Mouse (Mus musculus) kidney, postnatal 4 days (tissue): ENCODE data around the gene Dnmt3l.
A peak's percentile ranks its signal among the peaks of the same experiment; 100 is the strongest.
"Not testable (repeated sequence)": the region's sequence is repeated elsewhere in the genome, so short reads cannot be mapped to it uniquely, and the experiment has no call there.

ENCODE experiments used
- DNase-seq, 2 experiments: peaks; one replicate each; pipeline ENCODE4 v3.0.0; 2021; ENCODE audit warnings: mixed read lengths in 2 of 2

The Dnmt3l gene

GRCm38 (mm10) chr10:78086444-78087061, 44.8 kb downstream of the Dnmt3l start:
- DNase-seq, result no peak

DNA sequence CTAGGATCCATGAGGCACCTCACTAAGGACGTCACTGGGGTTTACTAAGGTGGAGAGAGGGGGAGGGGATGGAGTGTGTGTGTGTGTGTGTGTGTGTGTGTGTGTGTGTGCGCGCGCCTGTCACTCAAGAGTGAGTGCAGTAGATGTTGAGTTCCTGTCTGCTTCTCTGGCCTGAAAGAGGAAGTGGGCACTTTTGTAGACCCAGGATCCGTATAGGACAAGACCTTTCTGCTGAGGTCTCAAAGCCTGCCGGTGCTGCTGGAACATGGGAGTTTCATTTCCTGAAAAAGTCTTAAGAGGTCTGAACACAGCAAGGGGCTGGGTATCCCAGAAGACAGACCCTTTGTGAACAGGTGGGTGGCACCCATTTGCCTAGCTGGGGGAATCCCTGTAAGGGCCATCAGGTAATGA, 45.4 kb downstream of the Dnmt3l start:
- DNase-seq, result no peak

GRCm38 (mm10) chr10:78090246-78090645, 48.5 kb downstream of the Dnmt3l start:
- DNase-seq, result no peak

- DNase-seq, result no peak
Measured at GRCm38 (mm10) chr10:78090706-78091491, 49.2 kb downstream of the Dnmt3l start.

DNA sequence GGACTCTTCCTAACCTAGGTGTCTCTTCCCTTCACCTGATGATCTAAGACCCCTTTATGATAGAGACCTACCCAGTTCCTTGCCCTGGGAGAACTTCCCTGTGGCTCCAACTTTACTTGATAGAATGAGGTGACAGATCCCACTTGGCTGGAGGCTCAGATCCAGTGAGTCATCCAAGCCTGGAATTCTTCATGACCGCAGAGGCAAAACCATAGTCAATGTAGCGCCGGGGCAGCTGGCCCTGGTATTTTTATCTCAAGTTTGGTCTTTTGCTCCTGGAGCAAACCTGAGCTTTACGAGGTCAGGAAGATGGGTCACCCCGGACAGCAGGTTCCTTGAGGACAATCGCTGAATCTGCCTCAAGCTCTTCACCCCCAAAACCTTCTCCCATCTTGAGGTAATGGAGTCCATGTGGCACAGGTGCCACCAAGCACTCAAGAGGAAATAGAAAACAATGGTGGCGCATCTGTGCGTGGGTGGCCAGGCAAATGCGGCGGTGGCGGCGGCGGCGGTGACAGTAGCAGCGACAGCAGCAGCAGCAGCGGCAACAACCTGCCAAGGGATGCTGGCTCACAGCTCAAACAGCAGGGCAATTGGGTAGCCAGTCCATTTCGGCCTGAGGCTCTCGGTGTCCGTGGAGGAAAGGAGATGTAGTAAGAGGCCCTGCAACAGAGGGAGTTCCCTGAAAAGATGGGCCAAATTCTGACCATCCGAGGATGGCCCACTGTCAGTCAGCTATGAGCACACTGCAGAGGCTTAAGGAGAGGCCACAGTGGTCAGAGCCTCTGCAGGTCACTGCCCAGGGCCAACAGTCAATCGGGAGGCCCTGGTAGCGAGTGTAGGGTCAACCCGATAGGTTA, 50.3 kb downstream of the Dnmt3l start:
- no peak for DNase-seq

DNA sequence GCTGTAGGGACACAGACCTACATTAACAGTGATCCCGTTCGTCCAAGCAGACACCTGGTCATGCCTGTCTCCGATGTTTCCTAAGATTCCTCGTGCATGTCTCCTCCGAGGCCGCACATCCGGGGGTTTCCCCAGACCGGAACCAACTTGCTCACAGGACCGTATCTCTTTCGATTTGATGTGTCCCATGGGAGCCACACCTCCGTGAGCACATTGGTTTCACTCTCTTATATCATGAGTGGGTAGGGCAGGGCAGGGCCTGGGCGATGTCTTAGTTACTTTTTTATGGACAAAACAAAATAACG, 50.9 kb downstream of the Dnmt3l start:
- no peak for DNase-seq

GRCm38 (mm10) chr10:78095221-78095620, 53.5 kb downstream of the Dnmt3l start:
- DNase-seq, result peak in 1 of 2 experiments; percentile 38

GRCm38 (mm10) chr10:78095954-78096931, 54.5 kb downstream of the Dnmt3l start:
- peak in 1 of 2 experiments; percentile 35 for DNase-seq

DNA sequence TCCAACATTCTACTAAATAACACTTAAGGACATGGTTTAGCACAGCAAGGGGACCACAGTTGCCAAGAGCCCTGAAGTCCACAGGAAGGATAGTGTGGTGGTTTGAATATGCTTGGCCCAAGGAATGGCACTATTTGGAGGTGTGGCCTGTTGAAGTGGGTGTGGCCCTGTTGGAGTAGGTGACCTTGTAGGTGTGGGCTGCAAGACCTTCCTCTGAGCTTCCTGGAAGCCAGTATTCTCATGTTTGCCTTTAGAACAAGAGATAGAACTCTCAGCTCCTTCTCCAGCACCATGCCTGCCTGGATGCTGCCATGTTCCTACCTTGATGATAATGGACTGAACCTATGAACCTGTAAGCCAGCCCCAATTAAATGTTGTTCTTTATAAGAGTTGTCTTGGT, 58.1 kb downstream of the Dnmt3l start:
- DNase-seq, result not testable (repeated sequence)

DNA sequence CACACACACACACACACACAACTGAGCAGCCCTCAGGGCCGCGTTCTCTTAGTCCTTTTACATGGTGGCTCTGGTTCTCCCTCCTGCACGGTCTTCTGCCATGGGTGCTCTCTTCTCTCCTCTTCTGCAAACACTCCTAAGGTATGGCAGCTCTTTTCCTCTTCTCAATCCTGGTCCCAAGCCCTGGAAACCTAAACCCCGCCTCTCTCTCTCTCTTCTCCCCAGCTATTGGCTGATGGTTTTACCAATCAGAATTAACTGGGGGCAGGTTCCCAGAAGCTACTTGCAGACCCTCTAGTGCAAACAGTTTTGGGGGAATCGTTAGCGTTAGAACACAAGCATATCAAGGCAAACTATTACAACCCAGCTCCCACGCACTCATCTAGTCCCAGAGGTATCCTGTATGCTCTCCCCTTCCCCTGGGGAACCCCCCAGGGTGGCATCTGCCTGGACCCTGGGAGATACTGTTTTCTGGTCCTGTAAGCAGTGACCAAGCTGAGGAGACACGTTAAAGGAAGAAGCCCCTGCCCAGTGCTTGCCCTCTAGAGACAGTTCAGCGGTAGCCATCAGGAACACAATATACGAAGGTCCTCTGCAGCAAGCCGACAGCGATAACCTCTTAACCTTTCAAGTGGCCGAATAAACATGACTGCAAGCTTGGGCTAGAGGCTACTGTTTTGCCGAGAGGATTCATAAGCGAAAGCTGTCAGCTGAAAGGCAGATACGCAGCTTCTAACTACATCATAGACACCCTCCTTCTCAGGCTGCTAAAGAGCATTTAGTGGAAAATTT, 59.4 kb downstream of the Dnmt3l start:
- DNase-seq, result peak in 1 of 2 experiments; percentile 37

DNA sequence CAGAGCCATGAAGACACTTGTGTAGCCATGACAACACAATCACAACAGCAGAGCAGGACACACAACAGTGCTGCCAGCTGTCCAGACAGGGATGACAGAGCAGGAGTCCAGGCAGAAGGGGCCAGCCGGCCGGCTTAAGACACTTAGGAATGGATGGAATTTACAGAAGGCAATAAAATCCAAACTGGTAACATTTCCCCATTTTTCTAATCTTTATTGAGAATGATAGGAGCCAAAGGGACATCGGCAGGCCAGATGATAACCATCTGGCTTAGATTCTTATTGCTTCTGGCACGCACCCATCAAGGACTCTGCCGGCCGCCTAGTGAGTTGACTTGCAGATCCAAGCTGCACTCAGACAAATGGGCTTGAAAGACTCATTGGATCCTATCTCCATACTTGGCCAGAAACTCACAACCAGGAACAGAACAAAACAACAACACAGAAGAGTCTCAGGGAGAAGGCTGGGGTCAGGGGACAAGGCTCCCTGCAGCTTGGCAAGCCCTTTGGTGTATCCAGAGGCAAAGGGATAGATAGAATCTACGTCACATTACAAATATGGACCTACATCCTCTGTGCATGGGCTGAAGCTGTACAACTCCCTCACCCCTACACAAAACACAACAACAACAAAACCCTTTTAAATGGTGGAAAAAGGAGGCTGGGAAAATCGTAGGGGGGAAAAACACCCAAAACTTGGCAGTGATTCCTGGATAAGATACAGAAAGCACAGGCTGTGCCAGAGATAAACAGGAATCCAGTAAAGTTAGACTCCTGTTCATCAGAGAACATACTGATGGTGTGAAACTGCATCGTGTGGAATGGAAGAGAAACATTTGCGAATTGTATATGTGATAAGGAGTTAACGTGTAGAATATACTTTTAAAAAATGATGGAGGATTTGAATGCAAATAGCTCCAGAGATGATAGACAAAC, 63.1 kb downstream of the Dnmt3l start:
- DNase-seq, result peak; percentile 73 to 79

DNA sequence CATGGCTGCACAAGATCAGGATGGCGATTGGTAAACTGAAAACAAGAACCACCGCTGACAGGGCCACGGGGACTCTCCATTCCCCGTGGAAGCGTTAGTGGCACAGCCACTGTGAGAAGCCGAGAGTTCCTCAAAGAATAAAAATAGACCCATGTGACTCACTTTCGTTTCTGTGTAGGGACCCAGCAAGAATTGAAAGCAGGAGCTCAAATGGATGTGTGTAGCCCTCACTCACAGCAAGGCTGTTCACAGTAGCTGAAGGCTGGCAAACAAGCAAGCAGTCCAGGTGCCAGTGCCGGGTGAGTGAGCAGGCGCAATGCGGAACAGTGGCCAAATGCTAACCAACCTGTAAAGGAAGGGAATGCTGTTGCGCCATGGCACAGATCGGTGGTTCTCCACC, 63.8 kb downstream of the Dnmt3l start:
- DNase-seq, result peak; percentile 53 to 76
